Mouse (Mus musculus) heart, adult 11 months (tissue): ENCODE measurements around the gene Sspn.

Source experiments
- DNase-seq: peaks from one replicate; pipeline ENCODE4 v3.0.0; 2022

Sspn gene

GRCm38 (mm10) chr6:145931341-145931740 lies at the start of gene Sspn:
TSS of gene Sspn (plus strand) at chr6:145931641.
- no peak for DNase-seq

- no peak for DNase-seq
Observed at GRCm38 (mm10) chr6:145883010-145883409, 48.4 kb upstream of the Sspn start.

- DNase-seq, result no peak
Observed at GRCm38 (mm10) chr6:145883668-145884067, 47.8 kb upstream of the Sspn start.

GRCm38 (mm10) chr6:145885069-145885468 lies 46.4 kb upstream of the Sspn start:
- DNase-seq, result peak; percentile 70

GRCm38 (mm10) chr6:145886277-145886676 lies 45.2 kb upstream of the Sspn start:
- peak; percentile 95 for DNase-seq

- DNase-seq, result no peak
Observed at GRCm38 (mm10) chr6:145887719-145888118, 43.7 kb upstream of the Sspn start.

GRCm38 (mm10) chr6:145891951-145892350 lies 39.5 kb upstream of the Sspn start:
- peak; percentile 52 for DNase-seq

GRCm38 (mm10) chr6:145892381-145893265 lies 38.8 kb upstream of the Sspn start:
- peak; percentile 76 for DNase-seq

GRCm38 (mm10) chr6:145893366-145894021 lies 37.9 kb upstream of the Sspn start:
- peak; percentile 85 for DNase-seq

GRCm38 (mm10) chr6:145894669-145895342 lies 36.6 kb upstream of the Sspn start:
- DNase-seq, result peak; percentile 54

GRCm38 (mm10) chr6:145904169-145904568 lies 27.3 kb upstream of the Sspn start:
- DNase-seq, result peak; percentile 46

GRCm38 (mm10) chr6:145904616-145905015 lies 26.8 kb upstream of the Sspn start:
- DNase-seq, result peak; percentile 80

GRCm38 (mm10) chr6:145906096-145906890 lies 25.1 kb upstream of the Sspn start:
- peak; percentile 63 for DNase-seq

- DNase-seq, result peak; percentile 55
Observed at GRCm38 (mm10) chr6:145909943-145910342, 21.5 kb upstream of the Sspn start.

GRCm38 (mm10) chr6:145910469-145911426 lies 20.7 kb upstream of the Sspn start:
- peak; percentile 76 for DNase-seq

GRCm38 (mm10) chr6:145912232-145912631 lies 19.2 kb upstream of the Sspn start:
- no peak for DNase-seq

GRCm38 (mm10) chr6:145915435-145915834 lies 16.0 kb upstream of the Sspn start:
- DNase-seq, result peak; percentile 58

GRCm38 (mm10) chr6:145916401-145916800 lies 15.0 kb upstream of the Sspn start:
- DNase-seq, result no peak

- DNase-seq, result no peak
Observed at GRCm38 (mm10) chr6:145918236-145918635, 13.2 kb upstream of the Sspn start.

GRCm38 (mm10) chr6:145923594-145923993 lies 7.8 kb upstream of the Sspn start:
- DNase-seq, result no peak

- DNase-seq, result peak; percentile 99
Observed at GRCm38 (mm10) chr6:145934001-145934696, 2.7 kb downstream of the Sspn start.
